Mouse (Mus musculus): Measurements from ENCODE around the gene Ugt1a5.

DNA sequence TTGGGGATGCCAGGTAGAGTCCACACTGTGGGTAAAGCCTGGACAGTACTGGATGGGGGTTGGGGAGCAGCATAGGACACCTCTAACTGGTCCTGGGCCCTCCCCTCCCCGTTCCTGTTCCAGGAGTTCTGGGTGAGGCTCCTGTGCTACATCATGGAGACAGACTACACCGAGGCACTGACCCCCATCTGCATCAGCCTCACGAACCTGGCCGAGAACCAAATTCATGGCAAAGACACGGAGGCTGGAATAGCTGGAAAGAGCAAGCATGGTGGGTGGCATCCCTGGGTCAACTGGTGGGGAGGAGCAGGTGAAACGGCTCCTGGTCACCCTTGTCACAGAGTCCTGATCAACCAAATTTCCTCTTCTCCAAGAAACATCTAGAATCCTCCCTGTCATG is 73.0 kb downstream of the Ugt1a5 start:
- TF ChIP-seq CTCF (IDR thresholded peaks at IDR 0.05; ENCODE audit: low read depth, low read length) (no peak), POLR2A (IDR thresholded peaks at IDR 0.05; ENCODE audit: extremely low read depth, insufficient read depth, low read length) (no peak)

Measured in liver, adult 2 months (tissue).